Mouse (Mus musculus) forebrain, embryonic 15.5 days (tissue): ENCODE results near the gene Ccl27a. TPM values are rescaled to one million over a fixed set of nuclear protein-coding genes. Genes with fewer than 3 reads are reported as not detected.

ENCODE experiments used
- ATAC-seq: fragments of 200-750 bp; cut with Nextera tagmentation; replicated peaks from 2 replicates; pipeline ENCODE4 v1.8.0; 2017; ENCODE audit warnings: mild to moderate bottlenecking, moderate TSS enrichment, moderate library complexity
- H3K27ac ChIP-seq: fragments of 300-500 bp; sonication (generic); replicated peaks from 2 replicates; pipeline ENCODE4 v1.5.1; 2015; ENCODE audit warnings: mild to moderate bottlenecking, inconsistent platforms
- H3K27me3 ChIP-seq: fragments of 300-500 bp; sonication (generic); 2 replicates; pipeline ENCODE4 v1.6.1; 2015; ENCODE audit warnings: inconsistent platforms
- H3K36me3 ChIP-seq: fragments of 300-500 bp; sonication (generic); 2 replicates; pipeline ENCODE4 v1.6.1; 2015; ENCODE audit warnings: mild to moderate bottlenecking, inconsistent platforms
- H3K4me1 ChIP-seq: fragments of 300-500 bp; sonication (generic); 2 replicates; pipeline ENCODE4 v1.6.1; 2015; ENCODE audit warnings: inconsistent platforms
- H3K4me2 ChIP-seq: fragments of 300-500 bp; sonication (generic); replicated peaks from 2 replicates; pipeline ENCODE4 v1.6.1; 2015; ENCODE audit warnings: mild to moderate bottlenecking, inconsistent platforms
- H3K4me3 ChIP-seq: fragments of 300-500 bp; sonication (generic); 2 replicates; pipeline ENCODE4 v1.5.1; 2015; ENCODE audit warnings: mild to moderate bottlenecking, inconsistent platforms
- H3K9ac ChIP-seq: fragments of 300-500 bp; sonication (generic); replicated peaks from 2 replicates; pipeline ENCODE4 v1.6.1; 2015; ENCODE audit warnings: mild to moderate bottlenecking, inconsistent platforms
- H3K9me3 ChIP-seq: fragments of 300-500 bp; sonication (generic); 2 replicates; pipeline ENCODE4 v1.6.1; 2016; ENCODE audit warnings: inconsistent platforms
- WGBS: fragments of 180-500 bp; shearing (Covaris S2); methylation state at CpG from one replicate; pipeline ENCODE4 v1.1.7; 2015; ENCODE audit warnings: mixed read lengths; 5-methylcytosine and 5-hydroxymethylcytosine counted together
- polyA plus RNA-seq: library from polyadenylated mRNA; unstranded; fragments of >200 nt; fragmentation: Nextera tagmentation; extraction: Ambion mirVana; gene quantifications from 2 replicates; pipeline ENCODE4 v1.2.1, GENCODE M21; 2015

Ccl27a gene
- polyA plus RNA-seq, 1 experiment from 2014 or later = 213 TPM

- 14% methylated on average over 14 of the region's 14 CpGs for WGBS
- no peaks in the 10 kb centered on the region for H3K36me3 ChIP-seq
- H3K4me3 ChIP-seq = peak within 1 kb of the TSS; percentile 75
- H3K27ac ChIP-seq = peak within 1 kb of the TSS; percentile 66
- H3K9me3 ChIP-seq = no peaks in the 10 kb centered on the region
- peak within 1 kb of the TSS; percentile 93 for H3K4me2 ChIP-seq
- H3K9ac ChIP-seq = peak within 1 kb of the TSS; percentile 74
- peak; percentile 65 for ATAC-seq
- no peaks in the 10 kb centered on the region for H3K27me3 ChIP-seq
- peaks cover 12% of the 10 kb centered on the region for H3K4me1 ChIP-seq
These were observed 19.2 kb downstream of the Ccl27a start, which contains the start of gene Galt for GRCm38 (mm10) chr4:41754797-41755337. Gene Galt, plus strand, starts transcription at chr4:41755228.

DNA sequence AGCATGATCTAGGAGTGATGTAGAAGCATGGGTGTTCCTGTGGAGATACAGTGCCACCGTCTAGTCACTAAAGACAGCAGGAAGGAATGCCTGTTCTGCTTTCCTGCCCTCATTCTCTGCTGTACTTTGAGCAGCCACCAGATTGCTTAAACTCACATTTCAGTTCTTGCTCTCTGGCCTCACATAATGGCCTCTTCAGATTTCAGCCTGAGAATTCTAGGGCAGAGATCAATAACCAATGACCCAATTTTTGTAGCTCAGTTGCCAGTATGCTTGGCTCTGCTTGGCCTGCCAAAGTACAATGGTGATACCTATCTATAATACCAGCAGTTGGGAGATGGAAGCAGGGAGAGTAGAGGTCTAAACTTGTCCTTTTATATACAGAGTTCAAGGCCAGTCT lies 29.0 kb downstream of the Ccl27a start:
- Histone ChIP-seq H3K9me3 (peaks cover 8% of the 10 kb centered on the region), H3K9ac (no peak overlapping the region), H3K4me3 (no peak overlapping the region), H3K27me3 (no peaks in the 10 kb centered on the region), H3K4me1 (peaks cover 11% of the 10 kb centered on the region), H3K4me2 (no peak overlapping the region), H3K36me3 (no peaks in the 10 kb centered on the region), H3K27ac (no peak overlapping the region)
- 88% methylated on average over 1 of the region's 1 CpGs for WGBS
- no peak for ATAC-seq

DNA sequence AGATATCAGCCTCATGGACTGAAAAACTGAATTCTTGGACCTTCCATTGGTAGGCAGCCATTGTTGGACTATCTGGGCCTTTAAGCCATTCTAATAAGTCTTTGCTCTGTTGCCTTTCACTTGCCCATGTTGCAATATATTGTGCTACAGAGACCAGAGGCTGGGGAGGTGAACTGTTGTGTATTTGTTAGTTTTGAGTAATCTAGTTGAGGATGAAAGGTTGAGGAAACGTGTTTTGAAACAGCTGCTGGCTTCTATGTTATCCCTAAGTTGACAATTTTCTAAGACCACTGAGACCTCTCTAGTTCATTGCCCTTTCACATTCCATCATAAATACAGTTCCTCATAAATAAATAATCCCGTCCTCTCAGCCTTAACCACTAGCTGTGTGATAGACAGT lies 29.9 kb downstream of the Ccl27a start:
- Histone ChIP-seq H3K27me3 (no peaks in the 10 kb centered on the region), H3K27ac (no peak overlapping the region), H3K36me3 (no peaks in the 10 kb centered on the region), H3K4me2 (no peak overlapping the region), H3K9ac (no peak overlapping the region), H3K9me3 (peaks cover 8% of the 10 kb centered on the region), H3K4me1 (peaks cover 20% of the 10 kb centered on the region), H3K4me3 (no peak overlapping the region)
- no peak for ATAC-seq
- WGBS = 72% methylated on average over 2 of the region's 2 CpGs

GRCm38 (mm10) chr4:41741158-41741560 lies 32.9 kb downstream of the Ccl27a start:
- Histone ChIP-seq H3K36me3 (peaks cover 5% of the 10 kb centered on the region; the same call in 1 of the 2 replicates), H3K4me3 (peak overlapping the region; percentile 81), H3K4me1 (peaks cover 24% of the 10 kb centered on the region), H3K9ac (peak overlapping the region; percentile 77), H3K27me3 (no peaks in the 10 kb centered on the region), H3K27ac (peak overlapping the region; percentile 80), H3K4me2 (peak overlapping the region; percentile 88), H3K9me3 (peaks cover 3% of the 10 kb centered on the region)
- peak; percentile 97 for ATAC-seq
- WGBS = under 1% methylated on average over 27 of the region's 27 CpGs

- Histone ChIP-seq H3K27me3 (no peaks in the 10 kb centered on the region), H3K9me3 (no peaks in the 10 kb centered on the region), H3K9ac (peak overlapping the region; percentile 77), H3K36me3 (peaks cover 5% of the 10 kb centered on the region; the same call in 1 of the 2 replicates), H3K4me2 (peak overlapping the region; percentile 88), H3K4me1 (peaks cover 24% of the 10 kb centered on the region), H3K27ac (peak overlapping the region; percentile 80), H3K4me3 (peak overlapping the region; percentile 81)
- peak; percentile 80 for ATAC-seq
- whole genome bisulfite sequencing = under 1% methylated on average over 48 of the region's 48 CpGs
These were observed 33.5 kb downstream of the Ccl27a start for GRCm38 (mm10) chr4:41740380-41741157.

- WGBS = 95% methylated on average over 13 of the region's 13 CpGs
- peaks cover 5% of the 10 kb centered on the region; the same call in 1 of the 2 replicates for H3K36me3 ChIP-seq
- ATAC-seq = no peak
- H3K4me1 ChIP-seq = peaks cover 24% of the 10 kb centered on the region
- no peak overlapping the region for H3K9ac ChIP-seq
- H3K4me2 ChIP-seq = no peak overlapping the region
- H3K9me3 ChIP-seq = no peaks in the 10 kb centered on the region
- H3K27me3 ChIP-seq = no peaks in the 10 kb centered on the region
- no peak overlapping the region for H3K27ac ChIP-seq
- H3K4me3 ChIP-seq = no peak overlapping the region
These were observed 34.8 kb downstream of the Ccl27a start for GRCm38 (mm10) chr4:41739260-41739659.

DNA sequence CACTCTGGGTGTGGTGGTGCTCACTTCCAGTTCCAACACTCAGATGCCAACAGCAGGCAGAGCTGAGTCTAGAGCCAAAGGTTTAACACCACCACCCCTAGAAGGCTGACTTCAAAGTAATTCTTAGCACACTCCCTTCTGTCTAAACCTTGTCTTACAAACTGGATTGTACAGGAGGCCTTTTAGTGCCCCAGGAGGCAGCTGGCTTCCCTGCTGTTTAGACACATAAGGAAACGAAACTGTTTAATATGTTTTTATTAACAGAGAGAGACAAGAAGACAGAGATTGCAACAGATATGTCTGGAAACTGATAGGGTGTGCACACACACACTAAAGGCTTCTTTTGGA lies 35.8 kb downstream of the Ccl27a start:
- Histone ChIP-seq H3K4me1 (peaks cover 24% of the 10 kb centered on the region), H3K9ac (no peak overlapping the region), H3K9me3 (no peaks in the 10 kb centered on the region), H3K4me3 (no peak overlapping the region), H3K27ac (no peak overlapping the region), H3K4me2 (no peak overlapping the region), H3K36me3 (peaks cover 5% of the 10 kb centered on the region; the same call in 1 of the 2 replicates), H3K27me3 (no peaks in the 10 kb centered on the region)
- WGBS = 73% methylated on average over 1 of the region's 1 CpGs
- no peak for ATAC-seq

GRCm38 (mm10) chr4:41737602-41738255 lies 36.3 kb downstream of the Ccl27a start:
- H3K9me3 ChIP-seq = no peaks in the 10 kb centered on the region
- 50% methylated on average over 8 of the region's 8 CpGs for WGBS
- H3K27me3 ChIP-seq = peaks cover under 1% of the 10 kb centered on the region; the same call in 1 of the 2 replicates
- H3K36me3 ChIP-seq = peaks cover 5% of the 10 kb centered on the region; the same call in 1 of the 2 replicates
- H3K4me1 ChIP-seq = peaks cover 24% of the 10 kb centered on the region
- no peak overlapping the region for H3K27ac ChIP-seq
- no peak overlapping the region for H3K4me2 ChIP-seq
- no peak overlapping the region for H3K9ac ChIP-seq
- H3K4me3 ChIP-seq = no peak overlapping the region
- ATAC-seq = peak; percentile 39; the same call in 1 of the 2 replicates

DNA sequence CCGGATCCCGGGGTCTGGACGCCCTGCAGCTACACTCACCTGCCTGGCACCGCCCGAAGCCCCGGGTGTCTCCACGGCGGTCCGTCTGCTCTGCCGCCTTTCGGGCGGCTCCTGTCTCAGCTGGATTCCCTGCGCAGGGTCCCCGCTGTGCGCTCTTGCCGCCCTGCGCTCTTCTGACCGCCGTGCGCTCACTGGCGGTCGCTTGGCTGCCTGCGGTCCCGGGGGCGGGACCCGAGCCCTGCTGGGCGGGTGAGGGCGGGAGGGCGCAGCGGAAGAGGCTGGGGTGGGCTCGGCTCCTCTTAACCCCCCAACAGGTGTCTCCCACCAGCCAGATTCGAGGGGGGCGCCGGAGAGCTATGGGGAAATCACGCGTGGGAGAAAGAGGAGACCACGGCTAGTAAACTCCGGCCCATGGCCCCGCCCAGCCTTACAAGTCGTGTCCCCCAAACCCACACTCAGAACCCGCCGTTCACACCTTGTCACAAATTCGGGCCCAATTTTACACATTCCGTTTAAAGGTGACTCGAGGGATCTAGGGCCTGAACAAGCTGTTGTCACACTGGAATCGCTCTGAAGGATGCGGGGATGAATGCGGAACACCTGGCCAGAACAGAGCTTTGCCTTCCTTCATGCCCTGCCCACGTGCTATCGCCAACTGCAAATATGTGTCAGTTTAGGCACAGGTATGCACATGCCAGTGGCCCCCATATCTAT lies 42.8 kb downstream of the Ccl27a start, which contains the start of gene Arid3c:
Gene Arid3c, minus strand, starts transcription at position 91 of the 714 bp plus-strand sequence.
- peak within 1 kb of the TSS; percentile 33 for H3K4me3 ChIP-seq
- ATAC-seq = no peak
- H3K9me3 ChIP-seq = no peaks in the 10 kb centered on the region
- 0 out of 2 replicates have a peak within 1 kb of the TSS, but pooled peaks have one; percentile 30 for H3K9ac ChIP-seq
- no peak within 1 kb of the TSS for H3K27ac ChIP-seq
- H3K4me2 ChIP-seq = peak within 1 kb of the TSS; percentile 58
- peaks cover 23% of the 10 kb centered on the region for H3K4me1 ChIP-seq
- peaks cover 37% of the 10 kb centered on the region for H3K27me3 ChIP-seq
- H3K36me3 ChIP-seq = no peaks in the 10 kb centered on the region
- WGBS = 1% methylated on average over 50 of the region's 50 CpGs

GRCm38 (mm10) chr4:41726826-41727621 lies 47.0 kb downstream of the Ccl27a start:
- Histone ChIP-seq H3K4me3 (no peak overlapping the region), H3K4me2 (peak overlapping the region; percentile 34), H3K9ac (peak overlapping the region; percentile 33; the same call in 1 of the 2 replicates), H3K4me1 (peaks cover 40% of the 10 kb centered on the region), H3K27ac (peak overlapping the region; percentile 61), H3K27me3 (peaks cover 54% of the 10 kb centered on the region), H3K36me3 (no peaks in the 10 kb centered on the region), H3K9me3 (no peaks in the 10 kb centered on the region)
- 4% methylated on average over 20 of the region's 20 CpGs for WGBS
- no peak; the same call in 1 of the 2 replicates for ATAC-seq

- under 1% methylated on average over 27 of the region's 27 CpGs for WGBS
- Histone ChIP-seq H3K4me1 (peaks cover 37% of the 10 kb centered on the region), H3K4me2 (peak within 1 kb of the TSS; percentile 73), H3K36me3 (peaks cover 21% of the 10 kb centered on the region), H3K4me3 (peak within 1 kb of the TSS; percentile 84), H3K27me3 (peaks cover 20% of the 10 kb centered on the region), H3K27ac (peak within 1 kb of the TSS; percentile 43), H3K9me3 (no peaks in the 10 kb centered on the region), H3K9ac (peak within 1 kb of the TSS; percentile 96)
- peak; percentile 95 for ATAC-seq
These were observed 51.1 kb downstream of the Ccl27a start, which contains the start of gene Dctn3 for GRCm38 (mm10) chr4:41722918-41723351. Gene Dctn3, minus strand, starts transcription at chr4:41723170.
